Mouse (Mus musculus) liver, adult 2 months (tissue): ENCODE measurements around the gene Mc1r. TPM values are rescaled to one million over a fixed set of nuclear protein-coding genes. Genes with fewer than 3 reads are reported as not detected.

Source experiments
- DNase-seq: peaks from one replicate; pipeline ENCODE4 v3.0.0-alpha.2; 2011; ENCODE audit warnings: low read depth, low spot score; ENCODE audit errors: extremely low read depth
- H3K27ac ChIP-seq: fragments of 200-500 bp; replicated peaks from 2 replicates; pipeline ENCODE4 v1.5.1; 2012; ENCODE audit warnings: low read depth, mild to moderate bottlenecking, control low read depth, inconsistent platforms, low read length; ENCODE audit not compliant: insufficient read depth
- H3K27me3 ChIP-seq: fragments of 200-500 bp; 2 replicates; pipeline ENCODE4 v1.6.1; 2012; ENCODE audit warnings: mild to moderate bottlenecking, moderate library complexity, low read length, inconsistent platforms; ENCODE audit not compliant: control insufficient read depth, insufficient read depth
- H3K36me3 ChIP-seq: fragments of 200-500 bp; 2 replicates; pipeline ENCODE4 v1.6.1; 2012; ENCODE audit warnings: low read length, inconsistent platforms; ENCODE audit not compliant: control insufficient read depth, insufficient read depth
- H3K4me1 ChIP-seq: fragments of 200-500 bp; 2 replicates; pipeline ENCODE4 v1.6.1; 2011; ENCODE audit warnings: low read length; ENCODE audit not compliant: control insufficient read depth, insufficient read depth
- H3K4me3 ChIP-seq: fragments of 200-500 bp; 2 replicates; pipeline ENCODE4 v1.5.1; 2011; ENCODE audit warnings: low read depth, mild to moderate bottlenecking, control low read depth, low read length, moderate library complexity; ENCODE audit not compliant: insufficient read depth
- H3K79me2 ChIP-seq: fragments of 200-500 bp; 2 replicates; pipeline ENCODE4 v1.6.1; 2012; ENCODE audit warnings: inconsistent platforms, mild to moderate bottlenecking, low read length, moderate library complexity; ENCODE audit not compliant: control insufficient read depth, insufficient read depth
- H3K9ac ChIP-seq: fragments of 200-500 bp; 2 replicates; pipeline ENCODE4 v1.6.1; 2012; ENCODE audit warnings: low read depth, mild to moderate bottlenecking, control low read depth, inconsistent platforms, low read length
- CTCF ChIP-seq: fragments of 200-500 bp; IDR thresholded peaks from 2 replicates; pipeline ENCODE4 v1.5.1; 2011; ENCODE audit warnings: low read depth, low read length, control low read depth
- POLR2A ChIP-seq: fragments of 200-500 bp; IDR thresholded peaks from 2 replicates; pipeline ENCODE4 v1.6.1; 2011; ENCODE audit warnings: low read length, control low read depth; ENCODE audit not compliant: insufficient read depth; ENCODE audit errors: extremely low read depth
- WGBS: fragments of 180-500 bp; shearing (Covaris S2); methylation state at CpG from one replicate; pipeline ENCODE4 v1.1.7; 2018; 5-methylcytosine and 5-hydroxymethylcytosine counted together
- polyA plus RNA-seq: library from polyadenylated mRNA; depleted of rRNA; stranded (reverse); fragments of >200 nt; gene quantifications from 2 replicates; pipeline ENCODE4 v1.2.3, GENCODE M21; 2012
- total RNA-seq: library from RNA; depleted of rRNA; stranded (reverse); fragments of >200 nt; gene quantifications from 2 replicates; pipeline ENCODE4 v1.2.3, GENCODE M21; 2014

Mc1r gene
- total and polyA plus RNA-seq, 2 experiments = not detected

DNA sequence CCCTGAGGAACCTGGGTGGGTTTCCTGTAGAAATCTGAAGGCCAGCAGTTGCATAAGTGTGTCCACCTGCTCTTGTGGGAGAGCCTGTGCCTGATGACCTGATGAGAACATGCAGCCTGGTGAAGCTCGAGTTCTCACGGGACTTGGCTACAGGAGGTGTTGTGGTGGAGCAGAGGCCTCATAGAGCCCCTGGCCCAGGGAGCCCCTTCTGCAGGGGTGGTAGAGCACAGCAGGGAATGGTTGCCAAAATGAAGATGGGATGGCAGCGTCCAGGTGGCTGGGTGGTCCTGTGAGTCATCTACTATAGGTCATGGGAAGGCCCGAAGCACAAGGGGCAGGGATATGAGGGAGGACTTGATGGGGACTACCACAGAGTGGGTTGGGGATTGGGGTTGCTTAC lies 25.2 kb upstream of the Mc1r start:
- Histone ChIP-seq H3K79me2 (peaks cover 7% of the 10 kb centered on the region; the same call in 1 of the 2 replicates), H3K4me3 (no peak overlapping the region), H3K27ac (no peak overlapping the region), H3K27me3 (no peaks in the 10 kb centered on the region), H3K9ac (no peak overlapping the region), H3K4me1 (no peaks in the 10 kb centered on the region), H3K36me3 (peaks cover 36% of the 10 kb centered on the region)
- WGBS = 90% methylated on average over 4 of the region's 4 CpGs
- no peak for TF ChIP-seq CTCF
- TF ChIP-seq POLR2A = no peak
- no peak for DNase-seq

DNA sequence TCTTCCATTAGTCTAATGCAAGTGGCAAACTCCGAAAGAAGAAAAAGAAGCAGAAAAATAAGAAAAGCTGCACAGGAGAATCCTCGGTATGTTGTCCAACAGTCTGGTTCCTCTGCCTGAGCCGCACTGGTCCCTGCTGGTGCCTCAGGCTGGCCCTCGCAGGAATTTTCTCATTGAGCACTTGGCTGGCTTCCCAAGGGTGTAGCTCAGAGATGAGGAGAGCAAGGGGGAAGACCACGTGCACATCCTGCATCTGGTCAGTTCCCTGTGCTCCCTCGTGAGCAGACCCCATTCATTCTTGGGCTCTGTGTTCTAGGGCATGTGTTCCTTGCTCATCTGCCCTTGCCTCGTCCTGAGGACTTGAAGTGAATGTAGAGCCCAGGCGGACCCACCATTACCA lies 24.4 kb upstream of the Mc1r start:
- TF ChIP-seq POLR2A (no peak), CTCF (no peak)
- no peaks in the 10 kb centered on the region for H3K27me3 ChIP-seq
- H3K9ac ChIP-seq = no peak overlapping the region
- H3K4me1 ChIP-seq = no peaks in the 10 kb centered on the region
- no peak overlapping the region for H3K4me3 ChIP-seq
- 87% methylated on average over 8 of the region's 8 CpGs for WGBS
- no peak overlapping the region for H3K27ac ChIP-seq
- DNase-seq = no peak
- H3K36me3 ChIP-seq = peaks cover 36% of the 10 kb centered on the region
- peaks cover 7% of the 10 kb centered on the region; the same call in 1 of the 2 replicates for H3K79me2 ChIP-seq

DNA sequence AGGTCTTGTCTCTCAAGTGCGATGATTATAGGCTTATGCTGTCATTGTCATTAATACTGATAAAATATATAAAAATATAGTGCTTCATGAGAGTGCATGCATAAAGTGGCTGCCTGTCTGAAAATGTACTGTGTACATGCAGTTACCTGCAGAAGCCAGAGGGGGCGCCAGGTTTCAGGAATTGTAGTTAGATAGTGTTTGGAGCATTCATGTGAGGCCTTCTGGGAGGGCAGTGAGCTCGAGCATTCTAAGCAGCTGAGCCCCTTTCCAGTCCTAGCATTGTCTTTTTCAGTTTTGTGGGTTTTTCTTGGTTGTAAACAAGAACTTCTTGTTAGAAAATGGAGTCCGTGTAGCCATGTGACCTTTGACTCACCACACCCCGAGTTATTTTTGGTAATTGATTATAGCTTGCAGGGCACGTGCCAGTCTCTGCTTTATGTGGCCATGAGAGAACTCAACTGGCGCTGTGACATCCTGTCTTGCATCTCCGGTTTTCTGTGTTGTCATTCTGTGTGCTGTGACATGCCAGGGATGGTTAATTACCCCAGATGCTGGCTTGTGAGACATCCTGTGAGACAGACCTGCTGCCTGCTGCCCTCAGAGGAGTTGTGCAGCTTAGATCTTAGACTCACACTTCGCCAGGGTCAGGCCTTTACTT lies 21.9 kb upstream of the Mc1r start:
- Histone ChIP-seq H3K27me3 (no peaks in the 10 kb centered on the region), H3K36me3 (peaks cover 49% of the 10 kb centered on the region), H3K9ac (no peak overlapping the region), H3K4me3 (no peak overlapping the region), H3K27ac (no peak overlapping the region), H3K79me2 (no peaks in the 10 kb centered on the region), H3K4me1 (no peaks in the 10 kb centered on the region)
- no peak for DNase-seq
- TF ChIP-seq POLR2A (no peak), CTCF (peak; percentile 32; the same call in 1 of the 2 replicates)
- 59% methylated on average over 9 of the region's 9 CpGs for WGBS

- peaks cover 63% of the 10 kb centered on the region for H3K36me3 ChIP-seq
- DNase-seq = peak; percentile 19
- WGBS = 56% methylated on average over 3 of the region's 3 CpGs
- H3K27me3 ChIP-seq = no peaks in the 10 kb centered on the region
- no peak overlapping the region for H3K27ac ChIP-seq
- H3K4me1 ChIP-seq = no peaks in the 10 kb centered on the region
- no peak overlapping the region for H3K4me3 ChIP-seq
- no peaks in the 10 kb centered on the region for H3K79me2 ChIP-seq
- TF ChIP-seq POLR2A (no peak), CTCF (no peak)
- H3K9ac ChIP-seq = no peak overlapping the region
These were observed 19.9 kb upstream of the Mc1r start for GRCm38 (mm10) chr8:123387041-123387440.

- no peak for DNase-seq
- no peak overlapping the region for H3K4me3 ChIP-seq
- H3K36me3 ChIP-seq = peaks cover 64% of the 10 kb centered on the region
- no peaks in the 10 kb centered on the region for H3K4me1 ChIP-seq
- no peak overlapping the region for H3K27ac ChIP-seq
- H3K27me3 ChIP-seq = no peaks in the 10 kb centered on the region
- no peak overlapping the region for H3K9ac ChIP-seq
- 88% methylated on average over 8 of the region's 8 CpGs for WGBS
- no peaks in the 10 kb centered on the region for H3K79me2 ChIP-seq
- TF ChIP-seq CTCF = no peak
- no peak for TF ChIP-seq POLR2A
These were observed 19.1 kb upstream of the Mc1r start for GRCm38 (mm10) chr8:123387801-123388200.

DNA sequence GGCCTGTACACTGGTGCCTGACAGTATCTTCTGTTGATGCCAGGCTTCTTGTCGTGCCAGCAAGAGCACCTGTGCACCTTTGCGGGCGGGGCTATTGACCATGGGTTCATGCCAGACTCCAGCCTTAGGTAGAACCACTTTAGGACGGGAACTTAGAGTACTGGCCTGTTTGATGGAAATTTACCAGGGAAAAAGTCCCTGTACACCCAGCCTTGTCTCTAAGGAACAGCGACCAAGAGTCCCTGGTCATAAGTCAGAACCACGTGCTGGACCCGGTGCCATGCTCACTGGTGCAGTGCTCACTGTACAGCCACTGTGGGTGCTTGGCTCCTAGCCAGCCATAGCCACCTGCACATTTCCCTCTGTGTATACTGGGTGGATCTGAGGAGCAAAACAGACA lies 17.9 kb upstream of the Mc1r start:
- H3K27ac ChIP-seq = no peak overlapping the region
- 77% methylated on average over 7 of the region's 7 CpGs for WGBS
- TF ChIP-seq CTCF = no peak
- TF ChIP-seq POLR2A = no peak
- H3K79me2 ChIP-seq = no peaks in the 10 kb centered on the region
- no peak overlapping the region for H3K4me3 ChIP-seq
- H3K27me3 ChIP-seq = no peaks in the 10 kb centered on the region
- H3K36me3 ChIP-seq = peaks cover 63% of the 10 kb centered on the region
- no peak overlapping the region for H3K9ac ChIP-seq
- DNase-seq = no peak
- H3K4me1 ChIP-seq = no peaks in the 10 kb centered on the region
